Mouse (Mus musculus) brain, embryonic 14.5 days (tissue): ENCODE results near the gene Acvr2a.

Experiments
- CTCF ChIP-seq: fragments of 200-500 bp; IDR thresholded peaks from 2 replicates; pipeline ENCODE4 v1.5.1; 2012; ENCODE audit warnings: inconsistent platforms, mild to moderate bottlenecking, moderate library complexity, borderline replicate concordance; ENCODE audit not compliant: insufficient read depth, insufficient read length; ENCODE audit errors: extremely low read depth
- POLR2A ChIP-seq: fragments of 200-500 bp; IDR thresholded peaks from 2 replicates; pipeline ENCODE4 v1.6.1; 2012; ENCODE audit warnings: mild to moderate bottlenecking, inconsistent platforms, borderline replicate concordance; ENCODE audit not compliant: poor library complexity, insufficient read depth, insufficient read length, severe bottlenecking; ENCODE audit errors: extremely low read depth

- TF ChIP-seq CTCF (no peak), POLR2A (no peak)
Observed at GRCm38 (mm10) chr2:48788901-48789300, 25.0 kb upstream of the Acvr2a start.
